Mouse (Mus musculus) neutrophil, adult 5-6 weeks (primary cell): ENCODE results near the gene Serpina3j. TPM values are rescaled to one million over a fixed set of nuclear protein-coding genes. Genes with fewer than 3 reads are reported as not detected.

Experiments used
- ATAC-seq: fragments of 151-379, 151-347 bp; 2 replicates; pipeline ENCODE4 v1.8.0; 2017; ENCODE audit warnings: mild to moderate bottlenecking, moderate TSS enrichment; ENCODE audit not compliant: insufficient number of reproducible peaks, poor library complexity, low FRiP score, severe bottlenecking; ENCODE audit errors: extremely low read depth
- total RNA-seq: library from RNA; stranded (forward); fragments of 200-1000 nt; gene quantifications from 2 replicates; pipeline ENCODE4 v1.2.3, GENCODE M21; 2017

Gene Serpina3j
- total RNA-seq, 1 experiment from 2014 or later: not detected

GRCm38 (mm10) chr12:104369986-104370385, 55.6 kb downstream of the Serpina3j start:
- ATAC-seq: no peak

Other genes with a start within 250 kb of the Serpina3j start
- not detected in 2 replicates for gene Serpina5, start 213.4 kb upstream of the Serpina3j start, total RNA-seq
- not detected in 2 replicates for gene Serpina3a, start 201.8 kb upstream of the Serpina3j start, total RNA-seq
- not detected in 2 replicates for gene Serpina3b, start 186.6 kb upstream of the Serpina3j start, total RNA-seq
- not detected in 2 replicates for gene Serpina3c, start 160.7 kb upstream of the Serpina3j start, total RNA-seq
- 1.5 and 2.8 TPM in 2 replicates for gene Serpina3f, start 100.0 kb upstream of the Serpina3j start, total RNA-seq
- gene Serpina3g, start 78.3 kb upstream of the Serpina3j start, total RNA-seq: 41.3 and 43.1 TPM in 2 replicates
- 0.70 TPM in 1 of 2 replicates, not detected in the other for gene Serpina3i, start 51.4 kb upstream of the Serpina3j start, total RNA-seq
- gene Serpina3k, start 23.9 kb downstream of the Serpina3j start, total RNA-seq: not detected in 2 replicates
- gene Serpina3m, start 23.9 kb downstream of the Serpina3j start, total RNA-seq: not detected in 2 replicates
- not detected in 2 replicates for gene Serpina3n, start 92.2 kb downstream of the Serpina3j start, total RNA-seq
- not detected in 2 replicates for gene Gsc, start 158.8 kb downstream of the Serpina3j start, total RNA-seq